Mouse (Mus musculus) spleen, adult 2 months (tissue): Measurements from ENCODE around the gene Prpf40b. TPM values are rescaled to one million over a fixed set of nuclear protein-coding genes. Genes with fewer than 3 reads are reported as not detected.
"Not testable (repeated sequence)": the region's sequence is repeated elsewhere in the genome, so short reads cannot be mapped to it uniquely, and the experiment has no call there.

ENCODE experiments used
- DNase-seq, 2 experiments: peaks; one replicate each; pipeline versions ENCODE4 v3.0.0 to v3.0.0-alpha.2; 2012 to 2021; ENCODE audit warnings: low spot score in 2 of 2, low read depth in 1 of 2
- H3K27ac ChIP-seq: fragments of 200-500 bp; 2 replicates; pipeline ENCODE4 v1.5.1; 2012; ENCODE audit warnings: low read length, inconsistent platforms; ENCODE audit not compliant: insufficient read depth
- H3K27me3 ChIP-seq: fragments of 200-500 bp; 2 replicates; pipeline ENCODE4 v1.6.1; 2012; ENCODE audit warnings: mild to moderate bottlenecking, moderate library complexity, low read length, inconsistent platforms; ENCODE audit not compliant: control insufficient read depth, insufficient read depth
- H3K36me3 ChIP-seq: fragments of 200-500 bp; 2 replicates; pipeline ENCODE4 v1.6.1; 2012; ENCODE audit warnings: mild to moderate bottlenecking, low read length, inconsistent platforms; ENCODE audit not compliant: control insufficient read depth, insufficient read depth
- H3K4me1 ChIP-seq: fragments of 200-500 bp; 2 replicates; pipeline ENCODE4 v1.6.1; 2011; ENCODE audit warnings: inconsistent platforms; ENCODE audit not compliant: control insufficient read depth, insufficient read depth, insufficient read length
- H3K4me3 ChIP-seq: fragments of 200-500 bp; 2 replicates; pipeline ENCODE4 v1.5.1; 2011; ENCODE audit warnings: mild to moderate bottlenecking, inconsistent platforms; ENCODE audit not compliant: insufficient read depth, insufficient read length; ENCODE audit errors: extremely low read depth
- CTCF ChIP-seq: fragments of 200-500 bp; IDR thresholded peaks from 2 replicates; pipeline ENCODE4 v1.5.1; 2011; ENCODE audit warnings: mild to moderate bottlenecking, inconsistent platforms; ENCODE audit not compliant: insufficient read depth, insufficient read length, insufficient replicate concordance; ENCODE audit errors: extremely low read depth
- POLR2A ChIP-seq: fragments of 200-500 bp; IDR thresholded peaks from 2 replicates; pipeline ENCODE4 v1.6.1; 2011; ENCODE audit warnings: low read depth, low read length, inconsistent platforms
- WGBS: fragments of 180-500 bp; shearing (Covaris S2); methylation state at CpG from one replicate; pipeline ENCODE4 v1.1.7; 2018; 5-methylcytosine and 5-hydroxymethylcytosine counted together
- polyA plus RNA-seq: library from polyadenylated mRNA; depleted of rRNA; stranded (reverse); fragments of >200 nt; gene quantifications from 2 replicates; pipeline ENCODE4 v1.2.3, GENCODE M21; 2012

The Prpf40b gene
- polyA plus RNA-seq, 1 experiment: 27.1 TPM

DNA sequence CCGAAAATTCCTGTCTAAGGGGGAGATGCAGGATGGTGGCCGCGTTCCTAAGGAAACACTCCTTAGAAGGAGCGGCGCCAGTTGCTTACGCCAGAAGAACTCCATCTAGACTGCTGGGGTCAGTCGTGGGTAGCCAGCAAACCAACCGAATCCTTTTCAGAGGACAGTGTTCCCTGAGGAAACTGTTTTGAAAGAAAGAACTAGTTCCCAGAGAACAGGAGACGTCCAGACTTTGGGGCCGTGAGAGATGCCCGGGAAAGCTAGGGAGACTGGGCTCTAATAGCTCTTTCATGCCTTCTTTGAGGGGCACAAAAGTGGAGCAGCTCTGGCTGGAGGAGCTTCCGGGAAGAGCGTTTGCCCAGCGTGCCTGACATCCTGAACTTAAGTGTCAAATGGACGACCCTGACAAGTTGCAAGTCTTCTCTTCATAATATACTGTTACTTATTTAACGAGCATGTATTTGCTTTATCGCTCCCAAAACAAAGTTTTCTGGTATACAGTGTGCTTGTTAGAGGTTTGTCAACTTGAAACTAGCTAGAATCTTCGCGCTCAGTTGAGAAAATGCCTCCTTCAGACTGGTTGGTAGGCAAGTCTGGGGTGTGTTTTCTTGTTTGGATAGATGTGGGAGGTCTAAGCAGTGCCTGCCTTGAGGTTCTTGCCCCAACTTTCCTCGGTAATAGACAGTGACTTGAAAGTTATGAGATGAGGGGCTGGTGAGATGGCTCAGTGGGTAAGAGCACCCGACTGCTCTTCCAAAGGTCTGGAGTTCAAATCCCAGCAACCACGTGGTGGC, 42.3 kb upstream of the Prpf40b start:
- 5% methylated on average over 22 of the region's 22 CpGs for WGBS

DNA sequence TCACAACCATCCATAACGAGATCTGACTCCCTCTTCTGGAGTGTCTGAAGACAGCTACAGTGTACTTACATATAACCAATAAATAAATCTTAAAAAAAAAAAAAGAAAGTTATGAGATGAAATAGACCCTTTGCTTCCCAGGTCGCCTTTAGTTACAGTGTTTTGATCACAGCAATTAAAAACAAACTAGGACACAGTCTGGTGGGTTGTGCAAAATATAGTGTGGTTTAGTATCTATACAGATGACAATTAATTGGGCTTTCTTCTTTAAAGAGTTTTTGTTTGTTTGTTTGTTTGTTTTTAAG, 41.8 kb upstream of the Prpf40b start:
- 44% methylated on average over 2 of the region's 2 CpGs for WGBS
- H3K27ac ChIP-seq: not testable (repeated sequence)

More for the DNA sequence above, 42.3 kb upstream of the Prpf40b start:
- DNase-seq: no peak
- TF ChIP-seq CTCF (no peak), POLR2A (no peak)
- Histone ChIP-seq H3K27ac (peak overlapping the region; percentile 95), H3K27me3 (no peaks in the 10 kb centered on the region), H3K4me3 (peak overlapping the region; percentile 93), H3K36me3 (peaks cover 8% of the 10 kb centered on the region), H3K4me1 (peaks cover 8% of the 10 kb centered on the region; the same call in 1 of the 2 replicates)

DNA sequence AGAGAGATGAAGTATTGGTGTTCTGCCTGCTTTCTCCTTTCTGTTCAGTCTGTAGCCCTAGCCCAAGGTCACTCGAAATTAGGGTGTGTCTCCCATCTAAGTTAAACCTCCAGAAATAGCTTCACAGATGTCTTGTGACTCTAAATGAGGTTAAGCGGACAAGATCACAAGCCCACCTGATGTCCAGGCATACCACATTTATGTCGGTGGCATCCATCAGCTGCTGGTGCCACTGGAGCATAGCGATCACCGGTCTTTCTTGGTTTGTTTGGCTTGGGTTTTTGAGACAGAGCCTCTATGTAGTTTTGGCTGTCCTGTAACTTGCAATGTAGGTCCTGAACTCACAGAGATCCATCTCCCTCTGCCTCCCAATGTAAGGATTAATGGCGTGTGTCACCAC, 41.1 kb upstream of the Prpf40b start:
- DNase-seq: no peak
- no peak overlapping the region for H3K4me3 ChIP-seq
- H3K4me1 ChIP-seq: peaks cover 8% of the 10 kb centered on the region; the same call in 1 of the 2 replicates
- no peak overlapping the region for H3K27ac ChIP-seq
- TF ChIP-seq POLR2A (no peak), CTCF (no peak)
- H3K27me3 ChIP-seq: no peaks in the 10 kb centered on the region
- WGBS: 39% methylated on average over 6 of the region's 6 CpGs
- H3K36me3 ChIP-seq: peaks cover 2% of the 10 kb centered on the region; the same call in 1 of the 2 replicates

More for the DNA sequence above, 41.8 kb upstream of the Prpf40b start:
- not testable (repeated sequence) for H3K27me3 ChIP-seq, H3K4me1 ChIP-seq, DNase-seq, H3K4me3 ChIP-seq, H3K36me3 ChIP-seq

DNA sequence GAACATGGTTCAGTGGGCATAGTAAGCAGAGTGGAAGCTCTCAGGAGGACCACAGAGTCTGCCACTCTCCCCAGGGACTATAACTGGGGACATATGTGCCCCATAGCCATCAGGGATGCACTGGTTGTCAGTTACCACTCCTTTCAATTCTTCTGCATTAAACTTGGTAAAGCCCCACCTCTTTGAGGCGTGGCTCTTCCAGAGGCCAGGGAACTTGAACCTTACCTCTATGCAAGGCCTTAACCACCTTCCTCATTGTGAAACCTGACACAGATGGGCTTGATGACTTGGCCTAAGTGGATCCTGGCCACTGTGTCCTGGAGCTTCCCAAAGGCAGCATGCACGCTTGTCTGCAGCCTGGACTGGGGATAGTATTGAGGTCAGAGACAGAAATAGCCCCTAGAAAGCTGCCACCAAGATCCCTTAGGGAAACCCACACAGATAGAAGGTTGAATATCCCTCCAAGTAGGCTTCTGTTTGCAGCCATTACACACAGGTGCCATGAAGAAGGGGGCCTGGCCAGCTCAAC, 40.3 kb upstream of the Prpf40b start:
- 47% methylated on average over 2 of the region's 2 CpGs for WGBS
- H3K27ac ChIP-seq: no peak overlapping the region
- DNase-seq: no peak
- peaks cover 8% of the 10 kb centered on the region; the same call in 1 of the 2 replicates for H3K4me1 ChIP-seq
- H3K4me3 ChIP-seq: no peak overlapping the region
- TF ChIP-seq CTCF (no peak), POLR2A (no peak)
- H3K27me3 ChIP-seq: no peaks in the 10 kb centered on the region
- no peaks in the 10 kb centered on the region for H3K36me3 ChIP-seq

GRCm38 (mm10) chr15:99255241-99255749, 39.6 kb upstream of the Prpf40b start:
- Histone ChIP-seq H3K36me3 (no peaks in the 10 kb centered on the region), H3K27me3 (no peaks in the 10 kb centered on the region), H3K4me1 (peaks cover 8% of the 10 kb centered on the region; the same call in 1 of the 2 replicates), H3K4me3 (no peak overlapping the region), H3K27ac (no peak overlapping the region)
- WGBS: 62% methylated on average over 6 of the region's 6 CpGs
- TF ChIP-seq POLR2A (no peak), CTCF (no peak)
- DNase-seq: no peak

GRCm38 (mm10) chr15:99259167-99259729, 35.6 kb upstream of the Prpf40b start:
- Histone ChIP-seq H3K27ac (no peak overlapping the region), H3K27me3 (no peaks in the 10 kb centered on the region), H3K36me3 (no peaks in the 10 kb centered on the region), H3K4me3 (no peak overlapping the region), H3K4me1 (peaks cover 6% of the 10 kb centered on the region; the same call in 1 of the 2 replicates)
- WGBS: 64% methylated on average over 8 of the region's 8 CpGs
- TF ChIP-seq POLR2A (no peak), CTCF (no peak)
- no peak for DNase-seq
